In genomic region chr4:85340686-85341085, GRCm38 (mm10) we compare ENCODE assay signal across 19 mouse cellular contexts.
DNase-seq lines count a peak whose midpoint lies in the region; ATAC-seq and TF ChIP-seq lines count a peak whose summit lies in the region.
"Had no signal": no experiment of that assay in that cellular context is flagged by ENCODE, and none has a peak within 500 bp of the region (broad histone marks: within the 10 kb centered on the region; RNA-seq: fewer than 3 reads in every experiment).

No protein-coding gene starts in this region.

- peak; percentile 93 for ATAC-seq in cerebellum, adult (ENCODE audit: insufficient number of reproducible peaks, low FRiP score, low TSS enrichment)
- ATAC-seq: forebrain, embryonic 14.5 days; intestine, embryonic 16.5 days had no signal

- no peaks in the 10 kb centered on the region for H3K27me3 ChIP-seq in cerebellum, adult 2 months (ENCODE audit: control insufficient read depth, insufficient read depth, low read length)
- H3K27me3 ChIP-seq: embryonic facial prominence, embryonic 15.5 days; heart, embryonic 12.5 days; hindbrain, embryonic 15.5 days had no signal

- peaks cover 33% of the 10 kb centered on the region; the same call in 1 of the 2 replicates for H3K4me1 ChIP-seq in cerebellum, adult 2 months (ENCODE audit: control insufficient read depth, insufficient read depth, low read length)
- H3K4me1 ChIP-seq: embryonic facial prominence, embryonic 15.5 days; forebrain, embryonic 10.5 days; heart, embryonic 12.5 days; hindbrain, embryonic 15.5 days had no signal

- peak overlapping the region; percentile 42; the same call in 1 of the 2 replicates for H3K27ac ChIP-seq in cerebellum, adult 2 months (ENCODE audit: insufficient read depth, low read length)
- H3K27ac ChIP-seq: embryonic facial prominence, embryonic 15.5 days; forebrain, embryonic 10.5 days; heart, adult 2 months; hindbrain, embryonic 15.5 days had no signal

- TF ChIP-seq CTCF in cerebellum, adult 2 months (IDR thresholded peaks at IDR 0.05; ENCODE audit: borderline replicate concordance, insufficient read depth, low read depth, low read length), result no peak

- peak; percentile 20; the same call in 1 of the 2 replicates for TF ChIP-seq POLR2A in cerebellum, adult 2 months (IDR thresholded peaks at IDR 0.05; ENCODE audit: borderline replicate concordance, insufficient read depth, low read length)

- DNase-seq in cerebellum, postnatal 4 days (ENCODE audit: low spot score in 2 of 2), result no peak
- DNase-seq in cerebellum, adult 2 months, result peak; percentile 87 to 95
- peak; percentile 50 to 60 for DNase-seq in cerebellum, postnatal 10 days
- no peak for DNase-seq in layer of hippocampus, adult 9-10 months (ENCODE audit: low spot score)
- DNase-seq in retina, embryonic 14.5 days (ENCODE audit: low spot score), result no peak
- no peak for DNase-seq in thymus, postnatal 0 days (ENCODE audit: low spot score)
- DNase-seq: adrenal gland, postnatal 10 days; embryo, embryonic 11 days; gastrocnemius, postnatal 14 days; heart, adult 2 months; kidney, adult 2 months had no signal

- no peak overlapping the region for H3K4me3 ChIP-seq in cerebellum, adult 2 months (replicated peaks; ENCODE audit: insufficient read depth, low read depth, low read length)
- H3K4me3 ChIP-seq: embryonic facial prominence, embryonic 15.5 days; erythroblast, embryonic 14.5 days; forebrain, embryonic 10.5 days; heart, adult 2 months; heart, embryonic 12.5 days; hindbrain, embryonic 15.5 days had no signal

- WGBS in cerebellum, adult 2 months, result 8% methylated on average over 6 of the region's 6 CpGs

Comparison
In these comparisons a context has a peak if more than half of its experiments do, and no peak if none do; other contexts are left out.
1. DNase-seq: peak in cerebellum, adult 2 months (2 of 2) and cerebellum, postnatal 10 days (2 of 2); none in cerebellum, postnatal 4 days (0 of 2), layer of hippocampus, adult 9-10 months (single experiment), retina, embryonic 14.5 days (single experiment) and thymus, postnatal 0 days (single experiment).